Mouse (Mus musculus) bone marrow macrophage, adult 2 months (primary cell): Measurements from ENCODE around the gene Brd3os.

Experiments used
- CTCF ChIP-seq: IDR thresholded peaks from 2 replicates; pipeline ENCODE4 v1.5.1; 2012; ENCODE audit warnings: low read depth, mild to moderate bottlenecking, low read length, moderate library complexity
- POLR2A ChIP-seq: IDR thresholded peaks from 2 replicates; pipeline ENCODE4 v1.6.1; 2012; ENCODE audit warnings: mild to moderate bottlenecking, low read depth, low read length, borderline replicate concordance

DNA sequence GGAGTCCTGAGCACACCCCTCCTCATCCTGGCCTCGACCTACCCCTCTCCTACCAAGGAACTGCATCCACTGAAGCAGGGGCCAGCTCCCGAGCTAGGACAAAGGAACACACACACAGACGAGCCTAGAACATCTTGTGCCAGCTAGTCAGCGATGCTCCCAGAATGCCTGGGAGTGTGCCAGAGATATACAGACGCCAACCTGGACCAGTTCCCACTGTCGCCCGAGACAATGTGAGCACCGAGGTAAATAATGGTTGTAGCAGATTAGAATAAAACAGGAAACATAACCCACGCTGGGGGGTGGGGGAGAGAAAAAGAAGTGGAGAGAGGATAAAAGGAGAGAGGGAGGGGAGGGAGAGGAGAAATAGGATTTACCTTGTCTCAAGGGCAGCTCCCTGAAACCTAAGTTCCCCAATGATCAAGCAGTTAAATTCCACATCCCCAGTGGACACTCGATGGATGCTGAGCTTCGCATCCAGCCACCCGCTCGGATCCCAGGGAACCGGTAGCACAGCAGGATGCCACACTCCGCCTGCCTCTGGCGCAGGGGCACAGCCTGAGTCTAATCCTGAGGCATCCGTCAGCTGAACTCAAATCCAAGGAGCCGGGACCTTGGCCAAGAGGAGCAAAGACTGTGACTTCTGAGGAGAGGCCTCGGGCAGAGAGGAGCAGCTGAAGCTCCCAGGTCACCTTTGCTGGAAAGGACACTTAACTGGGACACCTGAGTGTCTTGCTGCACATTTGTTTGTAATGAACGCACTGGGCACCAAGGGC, 20.6 kb upstream of the Brd3os start:
- TF ChIP-seq POLR2A (no peak), CTCF (no peak)
